Mouse (Mus musculus) midbrain, embryonic 11.5 days (tissue): ENCODE measurements around the gene Cpox. TPM values are rescaled to one million over a fixed set of nuclear protein-coding genes. Genes with fewer than 3 reads are reported as not detected.

Experiments used
- ATAC-seq: fragments of 200-750 bp; cut with Nextera tagmentation; 2 replicates; pipeline ENCODE4 v1.8.0; 2017; ENCODE audit warnings: moderate TSS enrichment, moderate library complexity; ENCODE audit not compliant: low FRiP score
- DNase-seq: peaks from one replicate; pipeline ENCODE4 v3.0.0; 2015; ENCODE audit warnings: low spot score; ENCODE audit errors: missing footprints
- H3K27ac ChIP-seq: fragments of 300-500 bp; sonication (generic); 2 replicates; pipeline ENCODE4 v1.5.1; 2014; ENCODE audit warnings: low read depth, low read length
- H3K27me3 ChIP-seq: fragments of 300-500 bp; sonication (generic); 2 replicates; pipeline ENCODE4 v1.6.1; 2014; ENCODE audit warnings: mild to moderate bottlenecking, low read length, moderate library complexity, mixed read lengths; ENCODE audit not compliant: control insufficient read depth, insufficient read depth
- H3K36me3 ChIP-seq: fragments of 300-500 bp; sonication (generic); 2 replicates; pipeline ENCODE4 v1.6.1; 2014; ENCODE audit warnings: mild to moderate bottlenecking, low read length, moderate library complexity, mixed read lengths; ENCODE audit not compliant: control insufficient read depth, insufficient read depth
- H3K4me1 ChIP-seq: fragments of 300-500 bp; sonication (generic); 2 replicates; pipeline ENCODE4 v1.6.1; 2014; ENCODE audit warnings: low read length; ENCODE audit not compliant: control insufficient read depth, insufficient read depth
- H3K4me2 ChIP-seq: fragments of 300-500 bp; sonication (generic); 2 replicates; pipeline ENCODE4 v1.6.1; 2014; ENCODE audit warnings: mild to moderate bottlenecking, moderate library complexity
- H3K4me3 ChIP-seq: fragments of 300-500 bp; sonication (generic); 2 replicates; pipeline ENCODE4 v1.5.1; 2014; ENCODE audit warnings: low read depth, low read length
- H3K9ac ChIP-seq: fragments of 300-500 bp; sonication (generic); 2 replicates; pipeline ENCODE4 v1.6.1; 2014; ENCODE audit warnings: low read length
- H3K9me3 ChIP-seq: fragments of 300-500 bp; sonication (generic); 2 replicates; pipeline ENCODE4 v1.6.1; 2016; ENCODE audit warnings: low read length; ENCODE audit not compliant: control insufficient read depth
- WGBS: fragments of 180-500 bp; shearing (Covaris S2); extraction: QIAGEN DNeasy Blood & Tissue Kit; methylation state at CpG from one replicate; pipeline ENCODE4 v1.1.7; 2014; 5-methylcytosine and 5-hydroxymethylcytosine counted together
- microRNA-seq: library from miRNA; unstranded; fragments of <30 nt; microRNA quantifications from one replicate; pipeline ENCODE4, GENCODE M21; 2017
- polyA plus RNA-seq: library from polyadenylated mRNA; unstranded; fragments of >200 nt; fragmentation: Nextera tagmentation; extraction: Ambion mirVana; gene quantifications from 2 replicates; pipeline ENCODE4 v1.2.1, GENCODE M21; 2014

Gene Cpox
- polyA plus RNA-seq, 1 experiment from 2014 or later, result 16.7 TPM

DNA sequence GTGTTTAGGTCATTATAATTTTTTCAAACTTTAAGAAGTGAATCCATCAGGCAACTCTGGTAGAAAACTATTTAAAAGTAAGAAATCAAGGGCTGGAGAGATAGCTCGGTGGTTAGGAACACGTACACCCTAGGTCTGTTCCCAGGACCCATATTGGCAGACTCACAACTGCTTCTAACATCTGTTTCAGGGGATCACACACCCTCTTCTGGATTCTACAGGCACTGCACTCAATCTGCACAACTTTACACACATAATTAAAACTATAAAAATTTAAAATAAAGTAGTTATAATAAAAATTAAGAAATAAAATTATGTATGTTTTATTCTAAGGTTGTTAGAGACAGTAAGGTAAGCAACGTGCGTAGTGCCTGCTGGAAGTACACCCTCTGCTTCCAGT, 68.1 kb downstream of the Cpox start:
- no peak overlapping the region for H3K4me3 ChIP-seq
- H3K27me3 ChIP-seq, result no peaks in the 10 kb centered on the region
- 78% methylated on average over 4 of the region's 4 CpGs for WGBS
- H3K4me2 ChIP-seq, result no peak overlapping the region
- peaks cover 3% of the 10 kb centered on the region; the same call in 1 of the 2 replicates for H3K36me3 ChIP-seq
- no peaks in the 10 kb centered on the region for H3K4me1 ChIP-seq
- DNase-seq (no peak), ATAC-seq (no peak; the same call in 1 of the 2 replicates)
- H3K9ac ChIP-seq, result no peak overlapping the region
- H3K9me3 ChIP-seq, result no peaks in the 10 kb centered on the region
- no peak overlapping the region for H3K27ac ChIP-seq

DNA sequence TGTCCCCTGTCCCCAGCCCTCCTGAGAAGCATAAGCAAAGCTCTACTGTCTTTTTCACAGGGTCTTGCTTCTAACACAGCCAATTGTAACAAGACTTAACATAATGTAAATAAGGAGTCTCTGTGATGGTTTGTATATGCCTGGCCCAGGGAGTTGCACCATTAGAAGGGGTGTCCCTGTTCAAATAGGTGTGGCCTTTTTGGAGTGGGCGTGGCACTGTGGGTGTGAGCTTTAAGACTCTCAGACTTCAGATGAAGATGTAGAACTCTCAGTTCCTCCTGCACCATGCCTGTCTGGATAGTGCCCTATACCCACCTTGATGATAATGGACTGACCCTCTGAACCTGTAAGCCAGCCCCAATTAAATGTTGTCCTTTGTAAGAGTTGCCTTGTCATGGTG, 68.7 kb downstream of the Cpox start:
- 65% methylated on average over 1 of the region's 1 CpGs for WGBS
- ATAC-seq, result peak; percentile 33; the same call in 1 of the 2 replicates

DNA sequence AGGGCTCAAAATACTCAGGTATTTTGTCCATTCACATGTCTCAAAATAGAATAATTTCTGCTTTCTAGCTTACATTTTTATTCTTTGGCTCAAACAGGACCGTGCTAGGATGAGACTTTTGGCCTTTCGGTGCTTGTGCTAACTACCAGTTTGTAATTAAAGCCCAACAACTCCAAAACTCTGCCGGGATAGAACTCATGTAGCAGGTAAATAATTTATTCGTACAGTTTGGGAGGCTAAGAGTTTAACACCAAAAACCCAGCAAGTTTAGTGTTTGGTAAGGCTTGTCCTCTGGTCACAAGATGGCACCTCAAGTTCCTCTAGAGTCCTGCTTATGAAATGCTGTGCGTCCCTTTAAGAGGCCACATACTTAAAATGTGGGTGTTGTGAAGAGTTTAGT, 70.7 kb downstream of the Cpox start:
- no peaks in the 10 kb centered on the region for H3K4me1 ChIP-seq
- H3K4me3 ChIP-seq, result no peak overlapping the region
- ATAC-seq (no peak), DNase-seq (no peak)
- no peak overlapping the region for H3K27ac ChIP-seq
- no peak overlapping the region for H3K4me2 ChIP-seq
- no peaks in the 10 kb centered on the region for H3K27me3 ChIP-seq
- H3K9ac ChIP-seq, result no peak overlapping the region
- no peaks in the 10 kb centered on the region for H3K9me3 ChIP-seq
- H3K36me3 ChIP-seq, result no peaks in the 10 kb centered on the region
- WGBS, result 94% methylated on average over 5 of the region's 5 CpGs

More for the DNA sequence above, 68.7 kb downstream of the Cpox start:
- Histone ChIP-seq H3K27me3 (no peaks in the 10 kb centered on the region), H3K4me3 (no peak overlapping the region), H3K36me3 (peaks cover 3% of the 10 kb centered on the region; the same call in 1 of the 2 replicates), H3K4me1 (no peaks in the 10 kb centered on the region), H3K9ac (no peak overlapping the region), H3K27ac (no peak overlapping the region), H3K4me2 (no peak overlapping the region), H3K9me3 (no peaks in the 10 kb centered on the region)
- no peak for DNase-seq

DNA sequence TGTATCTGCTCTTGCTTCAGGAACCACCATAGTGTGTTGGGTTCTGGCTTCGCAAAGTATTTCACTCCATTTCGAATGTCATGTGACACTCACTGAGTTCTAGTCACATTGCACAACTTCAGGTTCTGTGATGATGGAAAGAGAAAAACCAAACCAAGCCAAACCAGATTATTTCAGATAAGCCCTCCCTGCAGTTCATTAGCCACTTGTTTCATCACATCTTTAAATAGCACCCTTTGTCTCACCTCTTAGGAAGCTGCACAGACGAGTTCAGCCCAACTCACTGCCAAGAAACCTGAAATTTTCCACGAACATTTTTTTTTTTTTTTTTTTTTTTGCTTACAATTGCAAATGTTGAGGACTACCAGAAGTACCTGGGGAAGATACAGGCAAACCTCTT, 76.6 kb downstream of the Cpox start:
- no peaks in the 10 kb centered on the region for H3K27me3 ChIP-seq
- DNase-seq (no peak), ATAC-seq (no peak)
- no peaks in the 10 kb centered on the region for H3K36me3 ChIP-seq
- H3K9me3 ChIP-seq, result no peaks in the 10 kb centered on the region
- no peak overlapping the region for H3K4me2 ChIP-seq
- no peak overlapping the region for H3K9ac ChIP-seq
- no peak overlapping the region for H3K27ac ChIP-seq
- no peak overlapping the region for H3K4me3 ChIP-seq
- WGBS, result 77% methylated on average over 4 of the region's 4 CpGs
- H3K4me1 ChIP-seq, result no peaks in the 10 kb centered on the region

DNA sequence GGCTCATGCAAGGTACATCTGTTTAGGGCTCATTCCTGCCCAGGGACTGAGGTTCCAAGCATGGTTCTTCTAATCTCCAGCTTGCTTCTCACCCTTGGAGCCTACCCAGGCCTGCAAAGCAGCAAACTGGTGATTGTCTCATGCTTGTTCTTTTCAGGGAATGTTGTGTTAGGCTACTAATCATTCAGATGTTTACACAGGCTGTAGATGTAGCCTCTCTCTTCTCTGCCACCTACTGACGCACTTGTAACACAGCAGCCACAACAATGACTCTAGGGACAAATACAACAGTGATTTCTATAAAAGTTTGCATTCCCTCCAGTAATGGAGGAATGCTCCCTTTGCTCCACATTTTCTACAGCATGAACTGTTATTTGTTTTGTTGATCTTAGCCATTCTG, 81.2 kb downstream of the Cpox start:
- H3K9me3 ChIP-seq, result no peaks in the 10 kb centered on the region
- no peaks in the 10 kb centered on the region for H3K27me3 ChIP-seq
- no peak overlapping the region for H3K27ac ChIP-seq
- H3K4me2 ChIP-seq, result no peak overlapping the region
- WGBS, result 23% methylated on average over 1 of the region's 1 CpGs
- no peaks in the 10 kb centered on the region for H3K36me3 ChIP-seq
- ATAC-seq (peak; percentile 38; the same call in 1 of the 2 replicates), DNase-seq (no peak)
- H3K4me3 ChIP-seq, result no peak overlapping the region
- H3K4me1 ChIP-seq, result no peaks in the 10 kb centered on the region
- no peak overlapping the region for H3K9ac ChIP-seq

DNA sequence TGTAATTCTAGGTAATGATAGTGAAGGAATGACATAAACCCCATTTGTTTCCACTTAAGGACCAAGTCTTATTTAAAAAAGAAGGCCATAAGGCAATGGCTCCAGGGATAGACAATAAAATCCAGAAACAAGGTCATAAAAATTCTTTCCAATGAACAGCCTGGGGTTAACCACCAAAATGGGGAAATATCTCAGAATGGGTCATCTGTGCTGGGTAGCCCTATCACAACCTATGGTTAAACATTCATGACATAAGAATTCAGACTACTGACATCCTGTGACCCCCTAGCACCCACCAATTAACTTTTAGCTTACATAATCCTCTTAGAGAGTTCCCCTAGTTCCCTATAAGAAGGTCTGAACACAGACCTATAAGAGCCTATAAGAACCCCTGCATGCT, 86.1 kb downstream of the Cpox start:
- H3K9me3 ChIP-seq, result no peaks in the 10 kb centered on the region
- ATAC-seq (no peak), DNase-seq (no peak)
- no peak overlapping the region for H3K4me2 ChIP-seq
- no peaks in the 10 kb centered on the region for H3K4me1 ChIP-seq
- no peaks in the 10 kb centered on the region for H3K36me3 ChIP-seq
- H3K9ac ChIP-seq, result no peak overlapping the region
- H3K27ac ChIP-seq, result no peak overlapping the region
- H3K4me3 ChIP-seq, result no peak overlapping the region
- H3K27me3 ChIP-seq, result no peaks in the 10 kb centered on the region

DNA sequence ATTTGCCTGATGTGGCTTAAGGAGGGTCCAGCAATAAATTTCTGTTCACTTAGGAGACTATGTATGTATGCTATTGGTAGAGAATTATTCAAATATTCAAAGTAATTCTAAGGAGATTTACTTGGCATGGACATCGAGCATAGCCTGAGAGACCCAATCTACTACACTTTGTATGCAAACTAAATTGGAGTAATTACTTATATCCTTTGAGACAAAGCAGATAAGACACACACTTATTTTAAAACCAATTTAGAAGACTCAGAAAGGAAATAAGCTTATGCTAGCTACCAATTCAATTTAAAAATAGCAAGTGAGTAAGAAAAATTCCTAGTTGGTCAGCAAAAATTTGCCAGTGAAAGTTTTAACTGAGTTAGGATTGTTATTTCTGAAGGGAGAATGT, 93.0 kb downstream of the Cpox start, which contains the start of gene Olfr172:
Gene Olfr172 (minus strand): TSS at position 101 of the 400 bp plus-strand sequence.
- 79% methylated on average over 1 of the region's 1 CpGs for WGBS
- Histone ChIP-seq H3K9ac (no peak within 1 kb of the TSS), H3K4me2 (no peak within 1 kb of the TSS), H3K27ac (no peak within 1 kb of the TSS), H3K4me1 (no peaks in the 10 kb centered on the region), H3K36me3 (no peaks in the 10 kb centered on the region), H3K4me3 (no peak within 1 kb of the TSS), H3K27me3 (no peaks in the 10 kb centered on the region), H3K9me3 (no peaks in the 10 kb centered on the region)
- DNase-seq (no peak), ATAC-seq (no peak)

Small RNA genes lying within 50 kb of the gene (microRNA-seq; reads per million reads assigned to microRNA genes)
- not detected for gene Gm27564

Other genes starting within 250 kb of the Cpox start
- 10.4 and 11.8 TPM in 2 replicates for gene St3gal6, start 146.0 kb upstream of the Cpox start, polyA plus RNA-seq
- gene Gm813, start 53.3 kb upstream of the Cpox start, polyA plus RNA-seq, result not detected in 2 replicates
- gene E330017A01Rik, start 31.6 kb upstream of the Cpox start, polyA plus RNA-seq, result not detected in 2 replicates
- gene Gpr15, start 48.8 kb downstream of the Cpox start, polyA plus RNA-seq, result 0.10 TPM in 1 of 2 replicates, not detected in the other
- 125 and 137 TPM in 2 replicates for gene Cldnd1, start 57.6 kb downstream of the Cpox start, polyA plus RNA-seq
- not detected in 2 replicates for gene Olfr172, start 92.9 kb downstream of the Cpox start, polyA plus RNA-seq
- not detected in 2 replicates for gene Olfr173, start 130.0 kb downstream of the Cpox start, polyA plus RNA-seq
- not detected in 2 replicates for gene Olfr175-ps1, start 156.5 kb downstream of the Cpox start, polyA plus RNA-seq
- not detected in 2 replicates for gene Olfr177, start 204.5 kb downstream of the Cpox start, polyA plus RNA-seq
- not detected in 2 replicates for gene Olfr178, start 221.8 kb downstream of the Cpox start, polyA plus RNA-seq